Mouse (Mus musculus): Measurements from ENCODE around the gene Mup16. TPM values are rescaled to one million over a fixed set of nuclear protein-coding genes. Genes with fewer than 3 reads are reported as not detected.

Gene Mup16
- not detected in 2 replicates for polyA plus RNA-seq (2015; fragmentation: Nextera tagmentation; extraction: Ambion mirVana)

GRCm38 (mm10) chr4:61519431-61519830 lies at the start of gene Mup16:
TSS of gene Mup16 (minus strand) at chr4:61519531.

Other genes starting within 250 kb of the Mup16 start
- not detected in 2 replicates for gene Mup14, start 215.5 kb downstream of the Mup16 start, polyA plus RNA-seq (2015; fragmentation: Nextera tagmentation; extraction: Ambion mirVana)
- gene Mup15, start 79.8 kb downstream of the Mup16 start, polyA plus RNA-seq (2015; fragmentation: Nextera tagmentation; extraction: Ambion mirVana), result not detected in 2 replicates
- gene Mup17, start 76.3 kb upstream of the Mup16 start, polyA plus RNA-seq (2015; fragmentation: Nextera tagmentation; extraction: Ambion mirVana), result not detected in 2 replicates
- not detected in 2 replicates for gene Mup18, start 154.6 kb upstream of the Mup16 start, polyA plus RNA-seq (2015; fragmentation: Nextera tagmentation; extraction: Ambion mirVana)

Data from neural tube, postnatal 0 days (tissue).